Mouse (Mus musculus): Measurements from ENCODE around the gene Rai1.
A peak's percentile ranks its signal among the peaks of the same experiment; 100 is the strongest.

Gene Rai1

DNA sequence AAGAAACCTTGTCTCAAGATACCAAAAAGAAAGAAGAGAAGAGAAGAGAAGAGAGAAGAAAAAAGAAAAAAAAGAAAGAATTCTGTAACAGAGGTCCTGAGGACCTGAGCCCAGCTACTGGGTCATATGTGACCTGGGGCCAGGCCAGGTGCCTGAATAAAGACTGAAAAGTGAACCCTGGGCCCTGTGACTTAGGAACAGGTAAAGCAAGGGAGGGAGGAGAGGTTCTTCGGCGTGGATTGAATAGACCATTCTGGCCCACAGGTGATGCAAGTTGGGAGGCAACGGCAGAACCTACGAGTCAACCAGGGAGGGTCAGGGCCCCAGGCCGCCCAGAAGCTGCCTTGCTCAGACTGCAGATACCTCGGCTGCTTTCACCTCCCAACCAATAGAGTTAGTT, 116.6 kb downstream of the Rai1 start:
- DNase-seq (ENCODE audit: low spot score), result no peak

GRCm38 (mm10) chr11:60222085-60222468, 117.3 kb downstream of the Rai1 start:
- no peak for DNase-seq (ENCODE audit: low spot score)

DNA sequence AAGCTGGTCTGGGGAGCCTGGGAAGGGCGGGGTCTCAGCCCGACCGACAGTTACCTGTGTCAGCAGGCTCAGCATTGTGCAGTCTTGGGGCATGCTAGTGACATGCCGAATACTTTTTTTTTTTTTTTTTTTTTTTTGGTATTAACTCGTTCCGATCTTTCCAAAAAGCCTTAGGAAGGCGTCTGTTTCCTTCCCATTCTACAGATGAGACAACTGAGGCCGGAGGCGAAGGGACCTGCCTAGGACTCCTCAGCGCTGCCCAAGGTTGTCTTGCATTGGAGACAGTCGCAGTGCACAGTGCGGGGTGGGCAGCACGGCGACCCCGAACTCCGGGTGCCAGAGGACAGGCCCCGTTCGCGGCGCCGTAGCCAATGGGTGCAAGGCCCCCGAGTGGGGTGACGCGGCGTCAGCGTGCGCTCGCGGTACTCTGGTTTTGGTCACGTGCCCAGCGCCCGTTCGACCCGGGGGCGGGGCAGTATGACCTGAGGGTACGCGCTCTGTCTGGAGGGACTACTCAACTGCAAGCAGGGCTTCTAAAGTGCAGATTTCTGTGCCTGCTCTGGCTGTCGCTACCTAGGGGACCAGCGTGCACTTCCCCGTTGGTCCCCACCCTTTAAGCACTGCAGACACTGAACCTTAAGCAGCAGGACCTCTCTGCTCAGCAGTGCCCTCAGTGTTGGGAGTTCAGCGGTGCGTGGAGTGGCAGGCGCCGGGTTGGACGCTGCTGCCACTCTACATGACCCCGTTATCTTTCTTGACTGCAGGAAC, 117.8 kb downstream of the Rai1 start, which contains the start of gene Srebf1:
Gene Srebf1 (minus strand): TSS at position 113 of the 768 bp plus-strand sequence.
- no peak for DNase-seq (ENCODE audit: low spot score)

- peak; percentile 88 for DNase-seq (ENCODE audit: low spot score)
Measured at GRCm38 (mm10) chr11:60224676-60225075, 119.9 kb downstream of the Rai1 start.

- peak; percentile 75 for DNase-seq (ENCODE audit: low spot score)
Measured at GRCm38 (mm10) chr11:60225874-60226273, 121.1 kb downstream of the Rai1 start.

DNA sequence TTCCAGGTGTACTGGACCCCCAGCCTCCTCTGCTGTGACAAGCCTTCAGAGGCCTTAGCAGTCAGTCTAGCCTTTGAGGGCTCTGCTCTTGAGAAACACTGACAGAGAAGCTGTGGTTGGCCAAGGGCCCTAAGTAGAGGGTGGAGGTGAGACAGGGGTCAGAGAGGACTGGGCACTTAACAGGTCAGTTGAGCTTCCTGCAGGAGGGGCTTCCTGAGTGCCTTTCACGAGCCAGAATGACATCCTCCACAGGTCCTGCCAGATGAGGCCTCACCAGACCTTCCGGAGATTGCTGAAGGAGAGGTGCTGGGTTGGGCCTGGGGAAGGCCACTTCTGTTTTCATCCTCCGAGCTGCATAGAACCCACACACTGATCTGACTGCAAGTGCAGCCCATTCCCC, 123.7 kb downstream of the Rai1 start:
- no peak for DNase-seq (ENCODE audit: low spot score)

- DNase-seq (ENCODE audit: low spot score), result no peak
Measured at GRCm38 (mm10) chr11:60229821-60230220, 125.0 kb downstream of the Rai1 start.

DNA sequence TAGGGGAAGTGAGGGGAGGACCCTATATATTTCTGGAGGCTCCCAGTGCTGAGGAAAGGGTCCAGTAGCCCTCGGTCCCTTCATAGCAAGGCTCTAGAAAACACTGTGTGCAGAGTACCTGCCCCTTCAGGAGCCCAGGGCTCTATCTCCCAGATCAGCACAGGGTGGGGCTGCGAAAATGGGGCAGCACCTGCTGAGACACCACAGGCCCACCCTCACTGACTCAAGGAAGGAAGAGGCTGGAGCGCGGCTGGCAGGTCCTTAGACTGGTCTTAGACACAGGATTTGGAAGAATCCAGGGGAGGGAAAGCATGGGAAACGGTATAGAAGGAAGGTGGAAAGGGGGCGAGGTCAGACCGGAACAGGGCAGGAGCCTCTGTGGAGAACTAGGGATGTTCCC, 125.7 kb downstream of the Rai1 start:
- DNase-seq (ENCODE audit: low spot score), result no peak

DNA sequence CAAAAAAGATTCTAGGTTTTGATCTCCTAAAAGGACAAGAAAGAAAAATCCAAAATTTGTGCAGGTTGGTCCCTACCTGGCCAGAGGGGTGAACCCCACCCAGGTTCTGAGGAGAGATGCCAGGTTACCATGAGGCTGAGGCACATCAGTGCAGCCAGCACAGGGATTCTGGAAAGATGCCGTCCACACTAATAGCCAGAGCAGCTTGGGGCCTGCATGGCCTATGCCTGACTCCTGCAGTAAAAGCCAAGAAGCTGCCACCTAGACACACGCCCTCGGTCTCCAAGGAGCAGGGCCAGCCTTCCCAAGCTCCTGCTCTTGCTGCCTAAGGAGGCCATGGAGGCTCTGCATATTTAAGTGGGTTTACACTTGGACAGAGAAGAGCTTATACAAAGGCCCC, 126.5 kb downstream of the Rai1 start:
- no peak for DNase-seq (ENCODE audit: low spot score)

DNA sequence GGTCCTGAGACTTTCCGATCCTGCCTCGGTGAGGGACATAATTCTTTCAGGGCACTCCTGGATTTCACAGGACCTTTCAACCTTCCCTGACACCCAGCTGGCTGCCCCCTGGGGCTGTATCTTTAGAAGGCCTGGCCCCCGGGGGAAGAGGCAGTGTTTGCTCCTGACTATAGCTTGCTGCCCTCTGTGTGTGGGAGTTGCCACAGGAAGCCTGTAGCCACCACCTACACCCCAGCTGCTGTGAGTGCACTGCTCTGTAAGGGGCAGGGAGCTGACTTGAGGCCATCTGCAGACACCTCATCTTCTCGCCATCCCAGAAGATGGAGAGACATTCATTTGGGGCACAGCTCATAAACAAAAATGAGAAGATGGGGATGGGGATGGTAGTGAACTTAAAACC, 127.1 kb downstream of the Rai1 start:
- DNase-seq (ENCODE audit: low spot score), result no peak

GRCm38 (mm10) chr11:60232441-60233058, 127.7 kb downstream of the Rai1 start:
- DNase-seq (ENCODE audit: low spot score), result no peak

DNA sequence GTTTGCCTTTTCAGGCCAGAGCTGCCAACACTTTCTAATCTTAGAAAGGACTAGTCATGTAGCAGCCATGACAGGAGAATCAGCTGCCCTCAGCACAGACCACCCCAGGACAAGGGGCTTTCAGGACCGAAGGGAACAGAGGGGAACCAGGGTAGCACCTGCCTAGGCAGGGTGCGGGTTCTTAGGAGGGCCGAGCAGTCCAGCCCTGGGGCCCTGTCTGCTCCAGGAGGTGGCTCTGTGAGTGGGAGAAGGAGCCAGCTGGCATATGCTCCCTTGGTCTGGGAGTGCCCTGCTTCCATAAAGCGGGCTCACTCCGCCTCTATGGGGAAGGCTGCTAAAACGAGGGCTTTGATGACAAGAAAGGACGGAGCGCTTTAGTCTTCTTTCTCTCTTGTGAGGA, 128.4 kb downstream of the Rai1 start:
- DNase-seq (ENCODE audit: low spot score), result no peak

GRCm38 (mm10) chr11:60235351-60235750, 130.5 kb downstream of the Rai1 start:
- no peak for DNase-seq (ENCODE audit: low spot score)

- peak; percentile 73 for DNase-seq (ENCODE audit: low spot score)
Measured at GRCm38 (mm10) chr11:60240509-60240908, 135.7 kb downstream of the Rai1 start.

- DNase-seq (ENCODE audit: low spot score), result no peak
Measured at GRCm38 (mm10) chr11:60244503-60245143, 139.8 kb downstream of the Rai1 start.

- DNase-seq (ENCODE audit: low spot score), result no peak
Measured at GRCm38 (mm10) chr11:60246077-60246476, 141.3 kb downstream of the Rai1 start.

DNA sequence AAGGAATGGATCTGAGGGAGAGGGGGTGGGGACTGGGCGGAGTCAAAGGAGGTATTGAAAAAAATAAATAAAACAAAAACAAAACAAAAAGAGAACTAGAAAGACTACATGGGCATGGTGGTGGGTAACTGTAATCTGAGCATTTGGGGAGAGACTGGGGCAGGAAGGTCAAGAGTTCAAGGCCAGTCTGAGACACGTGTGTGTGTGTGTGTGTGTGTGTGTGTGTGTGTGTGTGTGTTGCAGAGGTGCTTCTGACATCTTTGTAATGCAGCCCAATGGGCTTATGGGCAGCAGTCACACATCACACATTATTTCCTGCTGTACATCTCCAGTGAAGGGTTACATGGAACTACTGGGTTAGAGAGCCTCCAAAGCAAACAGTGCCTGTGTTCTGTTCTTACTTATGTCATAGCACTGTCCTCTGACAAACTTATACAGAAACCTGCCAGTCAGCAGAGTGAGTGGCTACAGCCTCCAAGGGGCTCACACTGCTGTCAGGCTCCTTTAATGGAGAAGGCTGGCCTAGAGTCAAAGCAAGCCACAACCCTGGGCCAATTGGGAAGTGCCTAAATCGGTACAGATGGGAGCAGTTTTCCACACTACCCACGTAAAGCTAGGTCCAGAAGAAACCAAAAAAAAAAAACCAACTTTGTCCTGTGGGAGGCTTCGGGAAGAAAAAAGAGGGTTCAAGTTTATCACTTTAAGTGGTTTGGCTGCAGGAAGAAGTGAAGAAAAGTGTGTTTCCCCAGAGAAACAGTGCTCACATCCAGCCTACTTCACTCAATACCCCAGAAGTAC, 143.1 kb downstream of the Rai1 start:
- no peak for DNase-seq (ENCODE audit: low spot score)
